Mouse (Mus musculus): Measurements from ENCODE around the gene Pcsk5. TPM values are rescaled to one million over a fixed set of nuclear protein-coding genes. Genes with fewer than 3 reads are reported as not detected.

The Pcsk5 gene
- not detected in 4 replicates for total RNA-seq (2023)

GRCm38 (mm10) chr19:17837471-17837859, at the start of gene Pcsk5:
Gene Pcsk5 (minus strand): TSS chr19:17837632.

GRCm38 (mm10) chr19:17393841-17394591, 443.4 kb downstream of the Pcsk5 start, which contains the start of gene Rfk:
Gene Rfk (plus strand): TSS chr19:17394043.

